Mouse (Mus musculus) adrenal gland, adult 8-10 months (tissue): ENCODE data around the gene Myo1f. TPM values are rescaled to one million over a fixed set of nuclear protein-coding genes. Genes with fewer than 3 reads are reported as not detected.
"Not testable (repeated sequence)": the region's sequence is repeated elsewhere in the genome, so short reads cannot be mapped to it uniquely, and the experiment has no call there.

ENCODE experiments used
- DNase-seq: peaks from one replicate; pipeline ENCODE4 v3.0.0; 2022
- total RNA-seq, 4 experiments: library from RNA; stranded (reverse); gene quantifications; 2 replicates each; pipeline ENCODE4 v1.2.4; 2022

Myo1f gene
- total RNA-seq, 4 experiments from 2014 or later = 4.3 to 11.1 (median 6.1) TPM

DNA sequence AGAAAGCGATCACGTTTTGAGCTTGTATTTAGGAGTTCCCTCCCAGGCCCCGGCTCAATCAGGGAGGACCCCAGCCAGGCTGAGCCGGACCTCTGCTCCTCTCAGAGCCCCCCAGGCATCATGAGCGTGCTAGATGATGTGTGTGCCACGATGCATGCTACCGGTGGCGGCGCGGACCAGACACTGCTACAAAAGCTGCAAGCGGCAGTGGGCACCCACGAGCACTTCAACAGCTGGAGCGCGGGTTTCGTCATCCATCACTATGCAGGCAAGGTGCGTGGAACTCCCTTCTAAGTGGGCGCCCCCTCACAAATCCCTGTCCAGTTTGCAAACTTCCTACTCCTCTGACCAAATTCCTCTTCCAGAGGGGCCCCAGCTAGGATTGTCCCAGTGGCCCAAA is 30.5 kb downstream of the Myo1f start:
- no peak for DNase-seq

DNA sequence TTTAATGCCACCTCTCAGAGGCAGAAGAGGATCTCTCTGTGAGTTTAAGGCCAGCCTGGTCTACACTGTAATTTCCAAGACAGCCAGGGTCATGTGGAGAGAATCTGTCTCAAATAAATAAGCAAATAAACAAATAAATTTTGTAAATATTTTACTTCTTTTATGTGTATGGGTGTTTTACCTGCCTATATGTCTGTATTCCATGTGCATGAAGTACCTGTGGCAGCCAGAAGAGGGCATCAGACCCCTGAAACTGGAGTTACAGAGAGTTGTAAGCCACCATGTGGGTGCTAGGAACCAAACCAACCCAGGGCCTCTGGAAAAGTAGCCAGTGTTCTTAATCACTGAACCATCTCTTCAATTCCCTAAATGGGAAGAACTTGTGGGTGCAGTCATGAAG is 41.8 kb downstream of the Myo1f start:
- no peak for DNase-seq

DNA sequence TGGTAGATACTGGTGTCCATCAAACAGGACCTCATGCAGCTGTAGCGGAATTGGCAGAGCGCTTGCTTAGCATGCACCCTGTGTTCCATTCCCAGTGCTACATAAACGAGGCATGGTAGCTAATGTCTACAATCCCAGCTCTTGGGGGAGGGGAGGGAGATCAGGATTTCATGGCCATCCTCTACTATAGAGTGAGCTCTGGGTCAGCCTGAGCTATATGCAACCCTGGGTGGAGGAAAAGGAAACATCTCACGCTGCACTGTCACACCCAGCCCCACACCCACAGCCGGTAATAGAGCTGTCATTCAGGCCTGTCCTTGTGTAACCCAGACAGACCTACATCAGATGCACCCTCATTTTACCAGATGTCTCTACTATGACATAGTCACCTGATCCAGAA is 43.0 kb downstream of the Myo1f start:
- DNase-seq = no peak

DNA sequence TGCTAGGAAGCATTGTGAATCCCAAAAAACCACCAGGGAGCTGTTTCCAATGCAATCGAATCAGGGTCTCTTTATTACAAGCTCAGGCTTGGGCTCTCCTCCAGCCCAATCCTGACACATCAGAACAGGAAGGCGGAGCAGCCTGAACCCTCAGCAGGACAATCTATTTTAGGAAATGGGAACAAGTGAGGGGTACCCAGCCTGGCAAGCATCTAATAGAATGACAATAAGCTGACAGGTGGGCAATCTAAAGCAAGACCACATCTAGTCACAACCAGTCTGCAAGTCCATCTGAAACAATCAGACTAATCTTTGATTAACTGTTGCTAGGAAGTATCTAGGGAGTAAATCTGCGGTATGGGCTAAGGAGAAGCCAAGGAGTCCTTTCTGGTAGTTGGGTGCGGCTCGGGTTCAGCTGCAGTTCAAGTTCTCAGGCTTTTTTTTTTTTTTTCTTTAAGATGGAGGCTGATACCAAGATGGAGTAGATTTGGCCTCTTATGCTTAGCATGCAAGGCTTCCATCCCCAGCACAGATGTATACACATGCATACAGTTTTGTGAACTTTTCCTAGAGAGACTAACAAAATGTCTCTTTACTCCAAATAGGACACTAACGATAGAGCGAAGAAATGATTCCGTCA is 44.4 kb downstream of the Myo1f start:
- no peak for DNase-seq

DNA sequence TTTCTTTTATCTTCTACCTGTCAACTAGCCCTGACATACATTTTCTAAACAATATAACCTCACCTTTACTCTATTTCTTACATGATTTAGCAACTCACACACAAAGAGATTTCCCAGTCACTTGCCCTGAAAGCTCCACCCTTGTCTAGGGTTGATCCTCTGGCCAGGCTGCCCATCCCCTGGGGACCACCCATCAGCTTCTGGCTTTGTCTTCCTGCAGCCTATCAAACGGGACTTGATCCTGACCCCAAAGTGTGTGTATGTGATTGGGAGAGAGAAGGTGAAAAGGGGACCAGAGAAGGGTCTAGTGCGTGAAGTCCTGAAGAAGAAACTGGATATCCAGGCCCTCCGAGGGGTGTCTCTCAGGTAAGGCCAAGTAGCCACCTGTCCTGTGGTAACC is 45.3 kb downstream of the Myo1f start:
- no peak for DNase-seq

DNA sequence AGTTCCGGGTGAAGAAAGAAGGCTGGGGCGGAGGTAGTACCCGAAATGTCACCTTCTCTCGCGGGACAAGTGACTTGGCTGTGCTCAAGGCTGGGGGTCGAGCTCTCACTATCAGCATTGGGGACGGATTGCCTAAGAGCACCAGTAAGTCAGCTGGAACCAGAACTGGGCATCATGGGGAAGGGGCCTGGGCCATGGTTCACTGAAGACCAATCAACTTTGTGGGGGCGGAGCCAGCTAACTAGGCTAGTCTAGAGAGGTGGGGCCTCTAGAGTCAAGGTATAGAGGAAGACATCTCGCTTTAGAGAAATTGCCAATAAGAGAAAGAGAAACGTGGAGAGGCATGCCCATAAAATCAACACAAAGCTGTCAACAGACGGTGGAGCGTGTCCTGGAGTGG is 46.4 kb downstream of the Myo1f start:
- DNase-seq = no peak

DNA sequence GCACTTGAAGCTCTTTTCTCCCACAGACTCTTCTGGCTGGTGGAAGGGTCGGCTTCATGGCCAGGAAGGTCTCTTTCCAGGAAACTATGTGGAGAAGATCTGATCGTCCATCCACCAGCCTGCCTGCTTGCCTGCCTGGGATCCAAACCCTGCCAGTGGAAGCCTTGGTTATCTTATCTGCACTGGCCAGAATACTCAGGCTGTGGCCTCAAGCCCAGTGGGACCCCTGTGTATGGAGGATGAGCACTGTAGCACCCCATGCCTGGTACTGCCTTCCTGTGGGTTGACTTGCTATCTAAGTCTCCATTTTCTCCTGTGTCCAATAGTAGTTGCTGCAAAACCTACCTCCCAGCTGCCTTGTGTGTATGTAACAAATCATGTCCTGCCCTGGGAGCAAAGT is 51.8 kb downstream of the Myo1f start:
- no peak for DNase-seq

DNA sequence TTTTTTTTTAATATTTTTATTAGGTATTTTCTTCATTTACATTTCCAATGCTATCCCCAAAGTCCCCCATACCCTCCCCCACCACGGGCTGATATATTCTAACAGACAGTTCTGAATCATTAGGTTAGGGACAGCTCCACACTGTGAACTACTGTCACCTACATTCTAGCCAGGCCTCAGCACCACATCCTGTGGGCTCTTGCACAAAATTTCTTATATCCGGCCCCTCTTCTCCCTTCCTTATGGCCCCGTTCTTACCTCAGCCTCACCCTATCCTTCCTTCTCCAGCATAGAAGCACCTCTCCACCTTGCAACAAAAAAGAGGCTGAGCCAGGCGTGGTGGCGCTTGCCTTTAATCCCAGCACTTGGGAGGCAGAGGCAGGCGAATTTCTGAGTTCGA is 55.0 kb downstream of the Myo1f start:
- no peak for DNase-seq

DNA sequence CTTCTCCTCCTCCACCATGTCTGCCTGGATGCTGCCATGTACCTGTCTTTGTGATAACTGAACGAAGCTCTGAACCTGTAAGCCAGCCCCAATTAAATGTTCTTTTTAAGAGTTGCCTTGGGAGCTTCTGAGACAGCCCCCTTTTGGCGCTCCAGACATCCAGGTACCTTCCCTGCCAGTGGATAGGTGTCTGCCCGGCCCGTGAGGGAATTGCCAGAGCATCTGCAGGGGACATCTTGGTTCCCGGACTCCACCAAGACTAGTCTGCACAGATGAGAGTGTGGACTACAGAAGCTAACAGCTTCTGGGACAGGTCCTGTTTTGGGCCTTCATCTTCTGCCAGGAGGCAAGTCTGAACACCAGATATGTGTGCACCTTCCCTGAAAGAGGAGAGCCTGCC is 58.2 kb downstream of the Myo1f start:
- not testable (repeated sequence) for DNase-seq

DNA sequence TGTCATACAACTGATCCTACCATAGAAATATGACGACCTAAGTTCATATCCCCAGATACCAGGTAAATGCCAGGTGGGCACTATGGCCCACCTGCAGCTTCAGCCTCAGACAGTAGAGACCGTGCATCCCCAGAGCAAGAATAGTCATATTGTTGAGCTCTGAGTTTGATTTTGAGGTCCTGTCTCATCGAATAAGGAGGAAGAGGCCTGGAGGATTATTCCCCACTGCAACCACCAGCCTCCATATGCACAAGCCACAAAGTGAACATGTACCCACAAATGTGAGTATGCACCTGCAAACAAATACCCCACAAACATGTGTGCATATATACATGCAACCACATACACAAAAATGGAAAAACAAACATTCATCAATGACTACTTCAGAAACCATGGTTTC is 71.8 kb downstream of the Myo1f start:
- DNase-seq = no peak

DNA sequence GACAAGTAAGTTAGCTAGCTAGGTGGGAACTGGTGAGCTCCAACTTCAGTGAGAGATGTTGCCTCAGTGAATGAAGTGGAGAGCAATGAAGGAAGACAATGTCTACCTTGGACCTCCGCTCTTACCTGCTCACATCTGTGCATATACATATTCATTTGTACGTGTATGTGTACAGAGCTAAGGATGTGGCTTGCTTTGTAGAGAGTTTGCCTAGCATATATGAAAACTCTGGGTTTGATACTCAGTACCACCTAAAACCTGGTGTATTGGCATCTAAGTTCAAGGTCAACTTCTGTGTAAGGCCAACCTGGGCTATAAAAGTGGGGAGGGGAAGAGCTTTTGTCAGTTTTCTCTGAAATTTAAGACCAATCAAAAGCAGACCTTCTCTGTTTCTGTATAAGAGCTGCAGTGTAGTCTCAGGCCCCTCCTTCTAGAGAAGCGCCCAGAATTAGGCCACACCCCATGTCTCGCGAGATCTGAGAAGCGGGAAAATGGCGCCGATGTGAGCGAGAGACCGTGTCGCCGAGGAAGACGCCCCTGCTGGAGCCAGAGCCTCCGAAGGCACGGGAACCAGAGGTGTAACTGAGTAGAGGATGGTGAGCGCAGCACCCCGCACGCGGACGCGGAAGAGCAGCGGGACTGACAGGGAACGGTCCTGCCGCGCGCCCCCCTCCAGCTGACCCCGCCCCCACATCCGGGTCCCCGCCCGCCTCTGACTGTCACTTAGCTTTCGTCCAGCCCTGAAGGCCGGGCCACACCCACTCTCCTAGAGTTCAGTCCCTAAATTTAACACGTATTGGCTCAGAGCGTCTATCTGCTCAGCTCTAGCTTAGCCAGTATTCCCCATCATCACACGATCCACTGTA is 73.3 kb downstream of the Myo1f start, which contains the start of gene Zfp414:
TSS of gene Zfp414 (plus strand) at position 470 of the 866 bp plus-strand sequence.
- peak; percentile 87 for DNase-seq

DNA sequence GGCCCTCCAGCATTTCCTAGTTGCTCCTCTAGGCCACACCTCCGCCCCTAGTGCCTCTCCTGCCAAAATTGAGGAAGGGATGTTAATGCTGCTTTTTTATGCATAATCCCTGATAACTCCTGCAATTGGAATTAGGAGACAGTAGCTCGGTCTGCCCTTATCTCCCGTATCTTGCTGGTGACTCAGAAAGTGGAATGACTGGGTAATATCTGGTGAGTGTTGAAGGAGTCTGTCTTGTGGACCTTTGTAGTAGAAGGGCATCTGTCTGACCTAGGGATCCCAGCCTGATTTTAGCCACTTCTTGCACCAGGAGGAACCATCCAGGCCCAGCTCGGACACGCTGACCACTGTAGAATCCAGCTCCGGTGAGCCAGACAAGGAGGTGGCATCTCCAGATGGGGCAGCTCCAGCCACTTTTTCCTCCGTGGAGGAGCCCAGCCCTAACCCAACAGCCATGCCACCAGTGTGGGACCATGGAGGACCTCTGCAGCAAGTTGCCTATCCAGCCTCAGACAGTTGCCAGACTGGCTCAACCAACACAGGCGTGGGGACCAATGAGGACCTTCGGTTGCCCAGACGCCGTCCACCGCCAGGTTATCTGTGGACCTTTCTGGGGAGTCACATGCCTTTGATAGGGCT is 74.1 kb downstream of the Myo1f start:
- DNase-seq = no peak

DNA sequence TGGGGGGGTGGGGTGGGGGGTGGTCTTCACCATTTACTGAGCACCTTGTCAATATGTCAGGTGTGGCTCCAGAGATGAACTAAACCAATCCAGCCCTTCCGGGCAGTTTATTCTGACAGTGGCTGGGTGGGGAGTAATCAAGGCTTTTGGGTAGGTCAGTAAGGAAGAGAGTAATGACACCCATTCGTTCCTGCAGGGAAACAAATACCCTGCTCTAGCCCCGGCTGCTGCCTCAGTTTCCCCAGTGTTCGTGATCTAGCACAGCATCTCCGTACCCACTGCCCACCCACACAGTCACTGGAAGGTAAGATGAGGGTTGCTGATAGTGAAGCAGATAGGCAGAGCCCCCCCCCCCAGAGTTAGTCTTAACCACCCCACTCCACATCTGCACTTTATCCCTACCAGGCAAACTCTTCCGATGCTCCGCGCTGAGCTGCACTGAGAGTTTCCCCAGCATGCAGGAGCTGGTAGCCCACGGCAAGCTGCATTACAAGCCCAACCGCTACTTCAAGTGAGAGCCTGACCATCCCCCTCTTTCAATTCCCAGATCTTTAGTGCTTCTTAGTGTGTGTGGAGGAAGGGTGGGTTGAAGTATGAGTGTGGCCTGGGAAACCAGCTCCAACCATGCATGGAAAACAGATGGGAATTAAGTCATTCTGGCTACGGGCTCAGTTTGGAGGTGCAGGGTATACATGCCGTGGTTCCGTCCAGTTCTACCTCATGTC is 74.8 kb downstream of the Myo1f start:
- DNase-seq = no peak

DNA sequence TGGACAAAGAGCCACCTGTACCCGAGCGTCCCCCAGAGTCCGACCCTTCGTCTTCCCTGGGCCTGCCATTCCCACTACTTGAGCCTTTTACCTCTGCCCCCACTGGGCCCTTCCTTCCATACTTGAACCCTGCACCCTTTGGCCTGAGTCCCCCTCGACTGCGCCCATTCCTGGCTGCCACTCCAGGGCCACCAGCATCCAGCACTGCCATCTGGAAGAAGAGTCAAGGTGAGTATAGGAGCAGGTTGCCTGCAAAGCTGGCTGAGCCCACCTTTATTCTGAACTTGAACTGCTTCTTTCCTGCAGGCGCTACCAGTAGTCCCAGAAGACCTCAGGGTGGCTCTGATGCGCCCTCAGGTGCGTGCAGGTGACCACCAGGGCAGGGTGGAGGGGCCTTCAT is 75.7 kb downstream of the Myo1f start:
- DNase-seq = no peak

DNA sequence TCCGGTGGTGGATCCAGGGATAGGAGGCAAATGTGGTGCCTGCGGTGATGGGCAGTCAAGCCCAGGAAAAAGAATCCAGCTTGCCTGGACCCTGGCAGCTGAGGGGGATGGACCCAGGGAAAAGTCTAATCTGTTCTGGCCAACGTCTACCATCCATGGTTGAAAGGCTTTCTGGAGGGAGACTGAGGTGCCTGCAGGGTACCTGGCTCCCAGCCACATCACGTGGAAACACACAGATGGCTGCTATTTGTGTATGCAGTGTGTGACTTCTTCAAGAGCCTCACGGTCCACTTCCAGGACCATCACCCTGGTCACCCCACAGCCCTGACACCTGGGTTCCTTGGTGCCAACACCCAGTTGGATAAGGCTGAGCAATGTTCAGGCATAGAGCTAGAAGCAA is 76.3 kb downstream of the Myo1f start:
- no peak for DNase-seq

DNA sequence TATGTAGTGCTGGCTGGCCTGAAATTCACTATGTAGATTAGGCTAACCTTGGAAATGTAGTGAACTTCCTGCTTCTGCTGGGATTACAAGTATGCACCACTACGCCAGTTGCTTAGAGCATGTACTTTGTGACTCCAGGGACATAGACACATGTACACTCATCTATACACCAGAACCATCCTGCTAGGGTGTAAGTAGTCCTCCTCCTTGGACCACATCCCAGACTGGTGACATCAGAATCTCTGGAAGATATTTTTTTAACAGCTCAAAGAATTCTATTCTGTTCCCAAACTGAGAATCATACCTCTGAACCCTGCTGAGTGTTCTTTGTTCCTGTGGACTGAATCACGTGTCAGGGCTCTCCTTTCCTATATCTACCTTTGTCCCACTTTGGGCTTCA is 81.5 kb downstream of the Myo1f start:
- DNase-seq = no peak

DNA sequence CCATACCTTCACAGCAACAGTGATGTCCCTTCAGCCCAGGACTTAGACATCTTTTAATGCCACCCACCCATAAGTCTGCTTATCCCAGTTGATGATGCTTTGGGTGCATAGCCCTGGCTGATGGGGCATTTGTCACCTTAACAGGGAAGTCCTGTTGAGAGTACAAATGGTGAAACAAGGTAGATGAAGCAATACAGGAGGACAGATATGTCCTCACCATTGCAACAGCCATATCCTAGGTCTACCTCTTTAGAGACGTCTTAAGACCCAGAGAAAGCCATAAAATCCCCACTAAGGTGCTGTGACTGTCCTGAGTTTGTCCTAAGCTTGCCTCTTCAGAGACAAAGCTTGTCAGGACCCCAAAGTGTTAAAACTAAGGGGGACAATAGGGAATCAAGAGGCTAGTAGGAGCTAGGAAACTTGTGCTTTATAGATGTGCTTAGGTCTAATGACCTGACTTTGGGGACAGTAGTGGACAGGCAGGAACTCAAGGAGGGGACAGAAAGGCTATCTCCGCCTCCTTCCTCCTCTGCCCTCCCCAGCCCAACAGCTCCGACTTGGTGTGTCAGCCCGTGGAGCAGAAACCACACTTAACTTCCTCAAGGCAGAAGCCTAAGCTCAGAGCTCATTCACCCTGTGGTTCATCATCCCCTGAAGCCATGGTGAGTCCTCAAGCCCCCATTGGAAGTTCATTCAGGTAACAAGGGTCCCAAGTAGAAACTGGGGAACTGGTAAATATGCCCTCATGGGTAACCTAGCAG is 82.2 kb downstream of the Myo1f start, which contains the start of gene Pram1:
TSS of gene Pram1 (plus strand) at position 541 of the 761 bp plus-strand sequence.
- DNase-seq = no peak

DNA sequence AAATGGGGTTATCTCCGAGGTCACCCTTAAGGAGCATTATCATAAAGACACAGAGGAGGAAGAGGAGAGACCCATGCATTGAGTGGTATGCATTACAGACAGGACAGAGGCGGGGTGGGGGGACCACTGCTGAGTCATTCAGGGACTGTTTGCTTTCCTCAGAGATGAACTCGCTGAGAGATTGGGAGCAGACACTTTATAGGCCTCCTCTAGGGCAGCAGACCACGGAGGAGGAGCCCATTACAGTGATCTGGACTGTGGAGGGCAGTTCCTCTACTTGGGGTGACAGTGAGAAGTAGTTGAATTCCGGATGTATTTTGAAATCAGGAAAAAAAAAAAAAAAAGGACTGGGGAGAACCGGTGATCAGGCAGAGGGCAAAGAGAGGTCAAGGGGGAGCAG is 84.2 kb downstream of the Myo1f start:
- DNase-seq = no peak

DNA sequence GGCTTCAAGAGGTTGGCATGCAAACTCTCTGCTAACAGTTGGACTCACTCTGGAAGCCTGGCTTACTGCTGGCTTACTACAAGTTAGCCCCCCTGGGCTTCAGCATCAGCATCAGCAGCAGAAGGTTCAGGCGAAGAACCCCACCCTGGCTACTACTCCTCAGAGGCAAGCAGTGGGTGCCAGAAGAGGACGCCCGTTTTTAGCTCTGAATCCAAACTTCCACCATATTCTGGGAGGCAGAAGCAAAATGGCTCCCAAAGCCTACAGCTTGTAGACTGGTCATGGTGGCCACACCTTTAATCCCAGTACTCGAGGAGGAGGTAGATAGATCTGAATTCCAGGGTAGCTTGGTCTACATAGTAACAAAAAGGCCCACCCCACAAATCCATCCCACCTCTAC is 88.6 kb downstream of the Myo1f start:
- no peak for DNase-seq

DNA sequence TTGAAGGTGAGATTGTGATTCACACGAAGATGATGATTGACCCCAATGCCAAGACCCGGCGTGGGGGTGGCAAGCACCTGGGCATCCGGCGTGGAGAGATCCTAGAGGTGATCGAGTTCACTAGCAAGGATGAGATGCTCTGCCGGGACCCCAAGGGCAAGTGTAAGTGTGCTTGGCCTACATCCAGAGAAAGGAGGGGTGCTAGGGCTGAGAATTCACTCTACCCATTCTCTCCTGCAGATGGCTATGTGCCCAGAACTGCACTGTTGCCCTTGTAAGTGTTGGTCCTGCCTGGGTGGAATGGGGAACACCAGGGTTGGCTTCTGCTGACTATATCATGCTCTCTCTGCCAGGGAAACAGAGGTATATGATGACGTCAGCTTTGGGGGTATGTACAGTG is 89.6 kb downstream of the Myo1f start:
- DNase-seq = no peak

DNA sequence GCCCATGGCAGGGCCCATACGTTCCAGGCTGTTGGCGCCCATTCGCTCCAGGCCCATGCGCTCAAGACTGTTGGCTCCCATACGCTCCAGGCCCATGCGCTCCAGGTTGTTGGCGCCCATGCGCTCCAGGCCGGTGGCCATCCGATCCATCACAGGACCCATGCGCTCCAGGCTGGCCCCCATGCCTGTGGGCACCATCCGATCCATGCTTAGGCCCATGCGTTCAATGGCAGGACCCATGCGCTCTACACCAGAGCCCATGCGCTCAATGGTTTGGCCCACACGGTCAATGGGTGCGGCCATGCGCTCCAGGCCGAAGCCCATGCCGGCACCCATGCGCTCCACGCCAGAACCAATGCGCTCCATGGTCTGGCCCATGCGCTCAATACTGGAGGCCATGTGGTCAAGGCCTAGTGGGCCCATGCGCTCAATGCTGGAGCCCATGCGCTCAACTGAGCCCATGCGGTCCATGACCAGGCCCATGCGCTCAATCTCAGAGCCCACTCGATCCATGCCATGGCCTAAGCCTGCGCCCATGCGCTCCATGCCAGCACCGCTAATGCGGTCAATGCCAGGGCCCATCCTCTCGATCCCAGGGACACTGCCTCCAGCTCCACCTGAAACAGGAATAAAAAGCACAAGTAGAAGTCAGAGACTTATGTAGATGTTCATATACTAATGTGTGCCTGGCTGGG is 94.4 kb downstream of the Myo1f start:
- DNase-seq = no peak
